Mouse (Mus musculus): ENCODE measurements around the gene Olfr869. TPM values are rescaled to one million over a fixed set of nuclear protein-coding genes. Genes with fewer than 3 reads are reported as not detected.

The Olfr869 gene
- total RNA-seq (2021), result not detected
- long read RNA-seq, experiment 1, result 0 reads
- long read RNA-seq, experiment 2, result 0 reads

DNA sequence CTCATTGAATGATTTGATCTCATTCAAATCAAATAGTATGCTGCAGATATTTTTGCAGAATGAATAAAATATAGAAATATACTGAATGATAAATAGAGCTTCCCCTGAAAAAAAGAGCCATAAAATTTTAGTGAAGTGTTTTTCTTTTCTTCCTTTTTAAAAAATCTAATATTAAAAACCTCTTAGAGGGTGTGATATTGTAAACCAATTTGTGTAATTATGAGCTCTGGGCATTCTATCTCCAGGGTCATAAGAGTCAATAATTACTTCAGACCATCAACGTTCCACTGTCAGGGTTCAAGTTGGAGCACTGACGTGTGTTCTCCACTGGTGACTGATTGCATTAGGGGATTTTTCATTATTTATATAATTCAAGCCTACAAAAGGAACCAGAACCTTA lies at the start of gene Olfr869:
TSS of gene Olfr869 (plus strand) at position 301 of the 400 bp plus-strand sequence.
- DNase-seq, result no peak

GRCm38 (mm10) chr9:20098326-20098725 lies 30.5 kb upstream of the Olfr869 start, which contains the start of gene Olfr868:
Olfr868 (plus strand) TSS chr9:20098626.
- DNase-seq, result no peak

DNA sequence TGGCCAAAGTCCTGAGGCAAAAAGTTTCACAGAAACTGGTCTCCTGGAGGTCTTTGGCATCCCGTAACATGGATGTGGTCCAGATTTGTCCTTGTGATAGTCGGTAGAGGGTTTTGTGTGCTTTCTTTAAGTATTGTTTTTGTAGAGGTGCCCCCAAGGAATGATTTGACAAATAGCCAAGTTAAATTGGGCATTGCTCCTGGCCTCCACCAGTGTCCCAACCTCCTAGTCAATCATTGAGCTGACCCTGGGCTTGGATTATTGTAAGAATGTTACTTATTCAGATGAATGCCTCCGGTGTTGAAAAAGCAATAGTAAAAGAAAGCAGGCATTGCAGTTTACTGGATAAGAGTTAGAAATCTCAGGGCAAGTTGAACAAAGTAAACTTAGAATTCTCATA lies 20.9 kb downstream of the Olfr869 start:
- no peak for DNase-seq

DNA sequence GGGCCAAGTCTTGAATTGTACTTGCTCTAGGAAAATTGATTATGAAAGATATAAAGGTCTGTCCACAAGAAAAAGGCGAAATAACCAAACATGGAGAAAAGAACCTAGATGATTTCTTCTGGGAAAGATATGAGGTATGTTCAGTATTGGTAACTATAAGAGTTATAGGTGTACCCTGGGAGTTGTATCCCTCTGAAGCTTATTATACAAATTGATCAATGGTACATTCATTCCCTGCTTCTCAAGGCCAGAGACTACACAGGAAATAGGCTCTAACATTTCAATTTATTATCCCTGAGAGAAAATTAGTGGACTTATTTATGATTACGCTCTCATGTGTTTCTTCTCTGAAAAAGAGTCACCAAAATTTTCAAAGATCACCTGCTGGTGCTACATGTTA lies 45.1 kb downstream of the Olfr869 start, which contains the start of gene Olfr870:
TSS of gene Olfr870 (minus strand) at position 101 of the 400 bp plus-strand sequence.
- DNase-seq, result no peak

DNA sequence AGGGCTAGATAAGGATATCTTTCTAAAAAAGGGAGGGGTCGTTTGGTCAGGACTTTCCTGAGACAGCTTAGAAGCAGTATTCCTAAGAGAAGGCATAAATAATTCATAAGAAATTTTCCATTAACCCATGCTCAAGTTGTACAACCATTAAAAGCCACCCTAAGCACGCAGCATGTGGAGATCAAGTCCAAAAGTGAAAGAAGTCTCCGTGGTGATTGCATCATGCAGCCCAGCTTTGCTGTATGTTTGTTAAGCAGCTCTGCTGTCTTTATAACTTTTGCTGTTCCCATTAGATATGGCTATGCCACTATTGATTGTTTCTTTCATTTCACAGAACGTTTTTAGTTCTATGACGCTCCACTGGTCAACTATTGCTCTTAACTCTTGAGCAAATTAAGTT lies 50.7 kb downstream of the Olfr869 start:
- DNase-seq, result no peak

Other genes with a start within 250 kb of the Olfr869 start
- gene Olfr862, start 241.0 kb upstream of the Olfr869 start, total RNA-seq (2021), result not detected
- not detected for gene Olfr77, start 212.1 kb upstream of the Olfr869 start, total RNA-seq (2021)
- gene Olfr866, start 101.0 kb upstream of the Olfr869 start, total RNA-seq (2021), result not detected
- not detected for gene Olfr867, start 71.4 kb upstream of the Olfr869 start, total RNA-seq (2021)
- gene Olfr868, start 30.4 kb upstream of the Olfr869 start, total RNA-seq (2021), result not detected
- gene Olfr870, start 45.0 kb downstream of the Olfr869 start, total RNA-seq (2021), result not detected
- gene Olfr871, start 83.2 kb downstream of the Olfr869 start, total RNA-seq (2021), result not detected
- gene Olfr872, start 108.1 kb downstream of the Olfr869 start, total RNA-seq (2021), result not detected
- gene Olfr39, start 153.3 kb downstream of the Olfr869 start, total RNA-seq (2021), result not detected
- not detected for gene Olfr873, start 169.5 kb downstream of the Olfr869 start, total RNA-seq (2021)
- gene Olfr18, start 207.1 kb downstream of the Olfr869 start, total RNA-seq (2021), result not detected

Measured in gastrocnemius, postnatal 25 days (tissue).